10 mouse cellular contexts compared by ENCODE assay signal in the genomic region with DNA sequence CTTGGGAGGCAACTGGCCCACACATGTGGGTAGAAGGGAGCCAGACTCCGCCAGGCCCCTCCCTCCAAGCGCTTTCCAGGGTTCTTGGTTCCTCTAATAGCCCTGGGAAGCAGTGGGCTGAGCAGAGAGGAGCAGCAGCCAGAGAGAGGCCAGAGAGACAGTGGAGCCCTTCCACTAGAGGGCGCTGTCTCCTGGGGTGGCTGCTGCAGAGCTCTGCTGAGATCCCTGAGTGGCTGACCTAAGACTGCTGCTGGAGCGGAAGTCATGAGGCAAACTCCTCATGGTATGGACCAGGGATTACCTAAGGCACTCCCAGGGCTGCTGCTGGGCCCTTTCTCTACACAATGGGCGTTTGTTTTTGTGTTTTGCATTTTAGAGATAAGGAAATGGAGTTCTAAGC. TPM values are rescaled to one million over a fixed set of nuclear protein-coding genes. Genes with fewer than 3 reads are reported as not detected.
A peak's percentile ranks its signal among the peaks of the same experiment; 100 is the strongest.
DNase-seq lines count a peak whose midpoint lies in the region; ATAC-seq and TF ChIP-seq lines count a peak whose summit lies in the region.
"Had no signal": no experiment of that assay in that cellular context is flagged by ENCODE, and none has a peak within 500 bp of the region (broad histone marks: within the 10 kb centered on the region; RNA-seq: fewer than 3 reads in every experiment).

No protein-coding gene starts in this region.

- no peak overlapping the region for H3K4me3 ChIP-seq in liver, embryonic 14.5 days (ENCODE audit: insufficient read depth in 1 of 2, low read depth in 2 of 2, low read length in 2 of 2)
- H3K4me3 ChIP-seq in liver, embryonic 12.5 days: no peak overlapping the region
- H3K4me3 ChIP-seq: megakaryocyte, embryonic 14.5 days had no signal

- H3K27me3 ChIP-seq in liver, embryonic 14.5 days (ENCODE audit: control insufficient read depth, insufficient read depth, low read length): no peaks in the 10 kb centered on the region
- no peaks in the 10 kb centered on the region; the same call in 1 of the 2 replicates for H3K27me3 ChIP-seq in liver, embryonic 12.5 days (replicated peaks)

- no peak for TF ChIP-seq EP300 in liver, embryonic 14.5 days (IDR thresholded peaks at IDR 0.05; ENCODE audit: low read depth)

- H3K36me3 ChIP-seq in liver, embryonic 14.5 days (replicated peaks; ENCODE audit: control insufficient read depth, insufficient read depth, low read depth): no peaks in the 10 kb centered on the region
- no peaks in the 10 kb centered on the region for H3K36me3 ChIP-seq in liver, embryonic 12.5 days

- H3K4me1 ChIP-seq in liver, embryonic 14.5 days (replicated peaks; ENCODE audit: control insufficient read depth in 2 of 2, insufficient read depth in 2 of 2, low read length in 1 of 2): no peaks in the 10 kb centered on the region
- H3K4me1 ChIP-seq in liver, embryonic 12.5 days: no peaks in the 10 kb centered on the region

- no peak for ATAC-seq in liver, embryonic 14.5 days (ENCODE audit: insufficient read depth)
- ATAC-seq in liver, embryonic 12.5 days: no peak
- ATAC-seq in megakaryocyte-erythroid progenitor cell, adult 5-6 weeks (replicated peaks; ENCODE audit: low FRiP score, low TSS enrichment, poor library complexity, severe bottlenecking): peak; percentile 44; the same call in 1 of the 2 replicates

- WGBS in liver, embryonic 14.5 days (ENCODE audit: insufficient replicate concordance): 41% methylated on average over 5 of the region's 5 CpGs
- 45% methylated on average over 5 of the region's 5 CpGs for WGBS in liver, embryonic 12.5 days (ENCODE audit: insufficient replicate concordance)

- no peak overlapping the region for H3K27ac ChIP-seq in liver, embryonic 14.5 days
- H3K27ac ChIP-seq in liver, embryonic 12.5 days: no peak overlapping the region

- no peaks in the 10 kb centered on the region for H3K9me3 ChIP-seq in liver, embryonic 14.5 days (ENCODE audit: control insufficient read depth, low read length)
- no peaks in the 10 kb centered on the region for H3K9me3 ChIP-seq in liver, embryonic 12.5 days (replicated peaks)
- H3K9me3 ChIP-seq: megakaryocyte, embryonic 14.5 days had no signal

- TF ChIP-seq CTCF in liver, embryonic 14.5 days (IDR thresholded peaks at IDR 0.05; ENCODE audit: low read depth): peak; percentile 79

- DNase-seq in adrenal gland, adult 18-20 months (ENCODE audit: low spot score in 2 of 2): peak; percentile 38 to 51
- DNase-seq in adrenal gland, adult 8-10 months: no peak
- no peak for DNase-seq in liver, embryonic 14.5 days (ENCODE audit: low read depth in 3 of 3, low spot score in 3 of 3)
- DNase-seq in ZHBTc4 (ENCODE audit: low read depth, low spot score): peak; percentile 84
- DNase-seq in left cerebral cortex, adult 18-20 months (ENCODE audit: low spot score in 2 of 2): no peak
- DNase-seq in cerebellum, postnatal 14 days: no peak
- DNase-seq: heart, postnatal 10 days had no signal

- H3K4me2 ChIP-seq in liver, embryonic 14.5 days (ENCODE audit: low read depth): no peak overlapping the region
- no peak overlapping the region for H3K4me2 ChIP-seq in liver, embryonic 12.5 days

- no peak overlapping the region for H3K9ac ChIP-seq in liver, embryonic 14.5 days (replicated peaks)
- no peak overlapping the region for H3K9ac ChIP-seq in liver, embryonic 12.5 days

RNA-seq across cellular contexts. Expression of a gene that starts 20.4 kb away (rescaled TPM):
- total RNA-seq in adrenal gland, adult 18-20 months (2021): 10 to 100 TPM; 16.9 to 22.8 TPM
- total RNA-seq in adrenal gland, adult 8-10 months (2022): 10 to 100 TPM; 20.6 to 36.8 (median 29.4) TPM
- 0.41 and 0.47 TPM in 2 replicates for polyA plus RNA-seq in liver, embryonic 14.5 days (2012; rRNA removed)
- 0.11 and 0.17 TPM in 2 replicates for polyA plus RNA-seq in liver, embryonic 14.5 days (2014; fragmentation: Nextera tagmentation; extraction: Ambion mirVana)
- 1.4 and 1.7 TPM in 2 replicates for polyA plus RNA-seq in liver, embryonic 12.5 days (2016; fragmentation: Nextera tagmentation; extraction: Ambion mirVana)
- not detected in 2 replicates for total RNA-seq in megakaryocyte-erythroid progenitor cell, adult 5-6 weeks (2014; fragmentation: Nextera tagmentation)
- total RNA-seq in megakaryocyte-erythroid progenitor cell, adult 5-6 weeks (2017): 0.56 TPM in 1 of 2 replicates, not detected in the other
- total RNA-seq in left cerebral cortex, adult 18-20 months (2021): 10 to 100 TPM; 14.9 to 16.1 TPM

Comparison
In these comparisons a context has a peak if more than half of its experiments do, and no peak if none do; other contexts are left out.
1. DNase-seq: peak in adrenal gland, adult 18-20 months (2 of 2) and ZHBTc4 (single experiment); none in adrenal gland, adult 8-10 months (single experiment), liver, embryonic 14.5 days (0 of 3), left cerebral cortex, adult 18-20 months (0 of 2) and cerebellum, postnatal 14 days (0 of 2).
2. RNA of a gene that starts 20.4 kb away (total RNA-seq): 20.6 to 36.8 TPM in adrenal gland, adult 8-10 months, 16.9 to 22.8 TPM in adrenal gland, adult 18-20 months and 14.9 to 16.1 TPM in left cerebral cortex, adult 18-20 months; 0.56 TPM in megakaryocyte-erythroid progenitor cell, adult 5-6 weeks; every median in the first group is over 10 times any median in the second.